Mouse (Mus musculus): ENCODE measurements around the gene Pik3ca.

The Pik3ca gene

GRCm38 (mm10) chr3:32371957-32372356, 25.5 kb upstream of the Pik3ca start:
- Histone ChIP-seq H3K27me3 (ENCODE audit: insufficient read depth, low read length) (peaks cover 9% of the 10 kb centered on the region), H3K36me3 (ENCODE audit: insufficient read depth, low read length) (no peaks in the 10 kb centered on the region), H3K9me3 (ENCODE audit: low read length) (no peaks in the 10 kb centered on the region), H3K4me1 (replicated peaks; ENCODE audit: low read depth, low read length) (peaks cover 9% of the 10 kb centered on the region; the same call in 1 of the 2 replicates), H3K4me3 (replicated peaks; ENCODE audit: low read length) (no peak overlapping the region)
- no peak for TF ChIP-seq NANOG (IDR thresholded peaks at IDR 0.05; ENCODE audit: borderline replicate concordance, low read length)
- no peak for TF ChIP-seq POU5F1 (IDR thresholded peaks at IDR 0.05; ENCODE audit: borderline replicate concordance, low read length)
- no peak for TF ChIP-seq CTCF (conservative IDR thresholded peaks at IDR 0.05; ENCODE audit: low read length)

GRCm38 (mm10) chr3:32372470-32372869, 25.0 kb upstream of the Pik3ca start:
- no peak for TF ChIP-seq POU5F1 (IDR thresholded peaks at IDR 0.05; ENCODE audit: borderline replicate concordance, low read length)
- TF ChIP-seq CTCF (conservative IDR thresholded peaks at IDR 0.05; ENCODE audit: low read length): no peak
- TF ChIP-seq NANOG (IDR thresholded peaks at IDR 0.05; ENCODE audit: borderline replicate concordance, low read length): no peak
- Histone ChIP-seq H3K9me3 (ENCODE audit: low read length) (no peaks in the 10 kb centered on the region), H3K4me1 (replicated peaks; ENCODE audit: low read depth, low read length) (peaks cover 8% of the 10 kb centered on the region; the same call in 1 of the 2 replicates), H3K36me3 (ENCODE audit: insufficient read depth, low read length) (no peaks in the 10 kb centered on the region), H3K4me3 (replicated peaks; ENCODE audit: low read length) (no peak overlapping the region), H3K27me3 (ENCODE audit: insufficient read depth, low read length) (peaks cover 6% of the 10 kb centered on the region; the same call in 1 of the 2 replicates)

GRCm38 (mm10) chr3:32373236-32373635, 24.2 kb upstream of the Pik3ca start:
- H3K27me3 ChIP-seq (ENCODE audit: insufficient read depth, low read length): 0 out of 2 replicates have a peak, but pooled peaks cover 2% of the 10 kb centered on the region
- H3K36me3 ChIP-seq (ENCODE audit: insufficient read depth, low read length): no peaks in the 10 kb centered on the region
- H3K4me3 ChIP-seq (replicated peaks; ENCODE audit: low read length): no peak overlapping the region
- H3K9me3 ChIP-seq (ENCODE audit: low read length): no peaks in the 10 kb centered on the region
- TF ChIP-seq POU5F1 (IDR thresholded peaks at IDR 0.05; ENCODE audit: borderline replicate concordance, low read length): no peak
- peaks cover 2% of the 10 kb centered on the region; the same call in 1 of the 2 replicates for H3K4me1 ChIP-seq (replicated peaks; ENCODE audit: low read depth, low read length)

- H3K27me3 ChIP-seq (ENCODE audit: insufficient read depth, low read length): no peaks in the 10 kb centered on the region
- no peak overlapping the region for H3K4me3 ChIP-seq (replicated peaks; ENCODE audit: low read length)
- H3K36me3 ChIP-seq (ENCODE audit: insufficient read depth, low read length): no peaks in the 10 kb centered on the region
- H3K9me3 ChIP-seq (ENCODE audit: low read length): no peaks in the 10 kb centered on the region
- no peak for TF ChIP-seq POU5F1 (IDR thresholded peaks at IDR 0.05; ENCODE audit: borderline replicate concordance, low read length)
- TF ChIP-seq CTCF (conservative IDR thresholded peaks at IDR 0.05; ENCODE audit: low read length): peak; percentile 47
- TF ChIP-seq NANOG (IDR thresholded peaks at IDR 0.05; ENCODE audit: borderline replicate concordance, low read length): no peak
- 0 out of 2 replicates have a peak, but pooled peaks cover 2% of the 10 kb centered on the region for H3K4me1 ChIP-seq (replicated peaks; ENCODE audit: low read depth, low read length)
These were observed 17.6 kb upstream of the Pik3ca start for GRCm38 (mm10) chr3:32379891-32380290.

GRCm38 (mm10) chr3:32381556-32381955, 15.9 kb upstream of the Pik3ca start:
- Histone ChIP-seq H3K4me1 (replicated peaks; ENCODE audit: low read depth, low read length) (0 out of 2 replicates have a peak, but pooled peaks cover 2% of the 10 kb centered on the region), H3K27me3 (ENCODE audit: insufficient read depth, low read length) (peaks cover 5% of the 10 kb centered on the region; the same call in 1 of the 2 replicates), H3K36me3 (ENCODE audit: insufficient read depth, low read length) (no peaks in the 10 kb centered on the region), H3K9me3 (ENCODE audit: low read length) (no peaks in the 10 kb centered on the region), H3K4me3 (replicated peaks; ENCODE audit: low read length) (no peak overlapping the region)
- TF ChIP-seq NANOG (IDR thresholded peaks at IDR 0.05; ENCODE audit: borderline replicate concordance, low read length) (no peak), CTCF (conservative IDR thresholded peaks at IDR 0.05; ENCODE audit: low read length) (no peak), POU5F1 (IDR thresholded peaks at IDR 0.05; ENCODE audit: borderline replicate concordance, low read length) (no peak)

- Histone ChIP-seq H3K9me3 (ENCODE audit: low read length) (no peaks in the 10 kb centered on the region), H3K36me3 (ENCODE audit: insufficient read depth, low read length) (no peaks in the 10 kb centered on the region), H3K27me3 (ENCODE audit: insufficient read depth, low read length) (peaks cover 7% of the 10 kb centered on the region), H3K4me3 (replicated peaks; ENCODE audit: low read length) (no peak overlapping the region), H3K4me1 (replicated peaks; ENCODE audit: low read depth, low read length) (peaks cover 4% of the 10 kb centered on the region)
- TF ChIP-seq NANOG (IDR thresholded peaks at IDR 0.05; ENCODE audit: borderline replicate concordance, low read length): no peak
- no peak for TF ChIP-seq CTCF (conservative IDR thresholded peaks at IDR 0.05; ENCODE audit: low read length)
- TF ChIP-seq POU5F1 (IDR thresholded peaks at IDR 0.05; ENCODE audit: borderline replicate concordance, low read length): no peak
These were observed 4.6 kb upstream of the Pik3ca start for GRCm38 (mm10) chr3:32392841-32393240.

- Histone ChIP-seq H3K36me3 (ENCODE audit: insufficient read depth, low read length) (no peaks in the 10 kb centered on the region), H3K4me1 (replicated peaks; ENCODE audit: low read depth, low read length) (peaks cover 15% of the 10 kb centered on the region), H3K27me3 (ENCODE audit: insufficient read depth, low read length) (peaks cover 6% of the 10 kb centered on the region), H3K9me3 (ENCODE audit: low read length) (no peaks in the 10 kb centered on the region), H3K4me3 (replicated peaks; ENCODE audit: low read length) (no peak overlapping the region)
- TF ChIP-seq NANOG (IDR thresholded peaks at IDR 0.05; ENCODE audit: borderline replicate concordance, low read length) (no peak), CTCF (conservative IDR thresholded peaks at IDR 0.05; ENCODE audit: low read length) (no peak), POU5F1 (IDR thresholded peaks at IDR 0.05; ENCODE audit: borderline replicate concordance, low read length) (no peak)
These were observed 3.5 kb upstream of the Pik3ca start for GRCm38 (mm10) chr3:32393986-32394385.

GRCm38 (mm10) chr3:32395771-32396551, 1.5 kb upstream of the Pik3ca start:
- Histone ChIP-seq H3K9me3 (ENCODE audit: low read length) (no peaks in the 10 kb centered on the region), H3K4me3 (replicated peaks; ENCODE audit: low read length) (peak overlapping the region; percentile 94), H3K36me3 (ENCODE audit: insufficient read depth, low read length) (no peaks in the 10 kb centered on the region), H3K4me1 (replicated peaks; ENCODE audit: low read depth, low read length) (peaks cover 32% of the 10 kb centered on the region), H3K27me3 (ENCODE audit: insufficient read depth, low read length) (peaks cover 2% of the 10 kb centered on the region)
- TF ChIP-seq POU5F1 (IDR thresholded peaks at IDR 0.05; ENCODE audit: borderline replicate concordance, low read length) (no peak), CTCF (conservative IDR thresholded peaks at IDR 0.05; ENCODE audit: low read length) (no peak), NANOG (IDR thresholded peaks at IDR 0.05; ENCODE audit: borderline replicate concordance, low read length) (no peak)
